Mouse (Mus musculus) heart, postnatal 0 days (tissue): ENCODE results near the gene Vmn1r192.

Experiments
- CTCF ChIP-seq: IDR thresholded peaks from 2 replicates; pipeline ENCODE4 v1.5.1; 2016; ENCODE audit warnings: antibody characterized with exemption, control low read depth, low read depth
- EP300 ChIP-seq: IDR thresholded peaks from 2 replicates; pipeline ENCODE4 v1.6.1; 2016; ENCODE audit warnings: antibody characterized with exemption, low read depth

DNA sequence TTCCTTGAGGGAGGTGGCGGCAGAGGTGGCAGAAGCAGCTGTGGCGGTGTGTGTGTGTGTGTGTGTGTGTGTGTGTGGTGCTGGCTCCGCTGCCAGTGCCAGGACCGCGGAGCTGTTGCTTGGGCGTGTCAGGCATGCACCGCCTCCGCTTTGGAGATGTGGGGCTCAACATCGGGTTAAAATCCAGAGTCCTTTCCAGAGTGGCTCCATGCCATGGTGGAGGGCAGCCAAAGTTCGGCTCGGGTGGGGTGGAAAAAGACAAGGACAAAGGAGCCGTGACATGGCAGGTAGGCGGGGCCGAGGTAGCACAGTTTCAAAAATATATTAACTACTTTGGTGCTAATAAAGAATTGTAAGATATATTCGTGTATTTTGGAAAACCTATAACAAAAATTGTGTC, 22.5 kb downstream of the Vmn1r192 start:
- no peak for TF ChIP-seq EP300
- TF ChIP-seq CTCF = no peak
